Mouse (Mus musculus) forebrain, embryonic 14.5 days (tissue): ENCODE data around the gene Sept1. TPM values are rescaled to one million over a fixed set of nuclear protein-coding genes. Genes with fewer than 3 reads are reported as not detected.

Source experiments
- ATAC-seq: fragments of 200-750 bp; cut with Nextera tagmentation; 2 replicates; pipeline ENCODE4 v1.8.0; 2017; ENCODE audit warnings: mild to moderate bottlenecking, moderate library complexity
- DNase-seq: peaks from one replicate; pipeline ENCODE4 v3.0.0-alpha.2; 2015; ENCODE audit warnings: low spot score
- H3K27ac ChIP-seq: fragments of 300-500 bp; sonication (generic); 2 replicates; pipeline ENCODE4 v1.5.1; 2014; ENCODE audit warnings: low read depth, mild to moderate bottlenecking, control low read depth, low read length, moderate library complexity
- H3K27me3 ChIP-seq: fragments of 300-500 bp; sonication (generic); replicated peaks from 2 replicates; pipeline ENCODE4 v1.6.1; 2014; ENCODE audit warnings: low read length, control low read depth, mixed read lengths; ENCODE audit not compliant: control insufficient read depth, insufficient read depth
- H3K36me3 ChIP-seq: fragments of 300-500 bp; sonication (generic); 2 replicates; pipeline ENCODE4 v1.6.1; 2014; ENCODE audit warnings: low read length, control low read depth; ENCODE audit not compliant: control insufficient read depth, insufficient read depth
- H3K4me1 ChIP-seq: fragments of 300-500 bp; sonication (generic); 2 replicates; pipeline ENCODE4 v1.6.1; 2014; ENCODE audit warnings: antibody characterized with exemption, low read length, control low read depth; ENCODE audit not compliant: control insufficient read depth, insufficient read depth
- H3K4me2 ChIP-seq: fragments of 300-500 bp; sonication (generic); 2 replicates; pipeline ENCODE4 v1.6.1; 2014; ENCODE audit warnings: mild to moderate bottlenecking, control low read depth, low read length
- H3K4me3 ChIP-seq: fragments of 300-500 bp; sonication (generic); 2 replicates; pipeline ENCODE4 v1.5.1; 2014; ENCODE audit warnings: low read depth, low read length, control low read depth
- H3K9ac ChIP-seq: fragments of 300-500 bp; sonication (generic); 2 replicates; pipeline ENCODE4 v1.6.1; 2014; ENCODE audit warnings: mild to moderate bottlenecking, low read length, control low read depth, moderate library complexity
- H3K9me3 ChIP-seq: fragments of 300-500 bp; sonication (generic); replicated peaks from 2 replicates; pipeline ENCODE4 v1.6.1; 2016; ENCODE audit warnings: low read length, control low read depth, mixed read lengths; ENCODE audit not compliant: control insufficient read depth
- WGBS: fragments of 180-500 bp; shearing (Covaris S2); extraction: QIAGEN DNeasy Blood & Tissue Kit; methylation state at CpG from one replicate; pipeline ENCODE4 v1.1.7; 2014; 5-methylcytosine and 5-hydroxymethylcytosine counted together
- polyA plus RNA-seq: library from polyadenylated mRNA; unstranded; fragments of >200 nt; fragmentation: Nextera tagmentation; extraction: Ambion mirVana; gene quantifications from 2 replicates; pipeline ENCODE4 v1.2.1, GENCODE M21; 2014

Sept1 gene
- polyA plus RNA-seq, 1 experiment from 2014 or later, result 11.3 TPM

- H3K36me3 ChIP-seq, result no peaks in the 10 kb centered on the region
- no peak overlapping the region for H3K4me2 ChIP-seq
- H3K27ac ChIP-seq, result no peak overlapping the region
- H3K9ac ChIP-seq, result no peak overlapping the region
- H3K4me3 ChIP-seq, result no peak overlapping the region
- H3K27me3 ChIP-seq, result 0 out of 2 replicates have a peak, but pooled peaks cover 6% of the 10 kb centered on the region
- ATAC-seq (no peak), DNase-seq (no peak)
- no peaks in the 10 kb centered on the region for H3K9me3 ChIP-seq
- WGBS, result 94% methylated on average over 3 of the region's 5 CpGs
- 0 out of 2 replicates have a peak, but pooled peaks cover 3% of the 10 kb centered on the region for H3K4me1 ChIP-seq
Measured at GRCm38 (mm10) chr7:127216307-127216706, 16.6 kb downstream of the Sept1 start.

- H3K9me3 ChIP-seq, result no peaks in the 10 kb centered on the region
- 0 out of 2 replicates have a peak, but pooled peaks cover 3% of the 10 kb centered on the region for H3K4me1 ChIP-seq
- H3K4me3 ChIP-seq, result peak overlapping the region; percentile 9; the same call in 1 of the 2 replicates
- H3K27me3 ChIP-seq, result 0 out of 2 replicates have a peak, but pooled peaks cover 6% of the 10 kb centered on the region
- H3K4me2 ChIP-seq, result peak overlapping the region; percentile 34; the same call in 1 of the 2 replicates
- ATAC-seq (peak; percentile 57), DNase-seq (peak; percentile 79)
- no peak overlapping the region for H3K27ac ChIP-seq
- no peaks in the 10 kb centered on the region for H3K36me3 ChIP-seq
- no peak overlapping the region for H3K9ac ChIP-seq
- 30% methylated on average over 33 of the region's 33 CpGs for WGBS
Measured at GRCm38 (mm10) chr7:127214981-127215871, 17.7 kb downstream of the Sept1 start.

- H3K36me3 ChIP-seq, result no peaks in the 10 kb centered on the region
- 0 out of 2 replicates have a peak, but pooled peaks cover 6% of the 10 kb centered on the region for H3K27me3 ChIP-seq
- H3K4me3 ChIP-seq, result no peak overlapping the region
- ATAC-seq (no peak), DNase-seq (no peak)
- no peak overlapping the region for H3K9ac ChIP-seq
- WGBS, result 39% methylated on average over 21 of the region's 21 CpGs
- H3K4me1 ChIP-seq, result 0 out of 2 replicates have a peak, but pooled peaks cover 3% of the 10 kb centered on the region
- no peak overlapping the region for H3K27ac ChIP-seq
- H3K4me2 ChIP-seq, result no peak overlapping the region
- no peaks in the 10 kb centered on the region for H3K9me3 ChIP-seq
Measured at GRCm38 (mm10) chr7:127214521-127214920, 18.4 kb downstream of the Sept1 start.

- no peak overlapping the region for H3K4me3 ChIP-seq
- no peak for ATAC-seq
- no peak for DNase-seq
- no peaks in the 10 kb centered on the region for H3K9me3 ChIP-seq
- no peak overlapping the region for H3K9ac ChIP-seq
- 65% methylated on average over 12 of the region's 12 CpGs for WGBS
- 0 out of 2 replicates have a peak, but pooled peaks cover 3% of the 10 kb centered on the region for H3K4me1 ChIP-seq
- H3K27ac ChIP-seq, result no peak overlapping the region
- H3K36me3 ChIP-seq, result no peaks in the 10 kb centered on the region
- 0 out of 2 replicates have a peak, but pooled peaks cover 6% of the 10 kb centered on the region for H3K27me3 ChIP-seq
- H3K4me2 ChIP-seq, result no peak overlapping the region
Measured at GRCm38 (mm10) chr7:127213930-127214329, 19.0 kb downstream of the Sept1 start.

GRCm38 (mm10) chr7:127213485-127213884, 19.4 kb downstream of the Sept1 start:
- H3K4me3 ChIP-seq, result no peak overlapping the region
- H3K36me3 ChIP-seq, result no peaks in the 10 kb centered on the region
- DNase-seq (peak; percentile 42), ATAC-seq (no peak)
- no peaks in the 10 kb centered on the region for H3K9me3 ChIP-seq
- no peak overlapping the region for H3K4me2 ChIP-seq
- 0 out of 2 replicates have a peak, but pooled peaks cover 3% of the 10 kb centered on the region for H3K4me1 ChIP-seq
- WGBS, result 40% methylated on average over 7 of the region's 7 CpGs
- no peak overlapping the region for H3K27ac ChIP-seq
- no peak overlapping the region for H3K9ac ChIP-seq
- 0 out of 2 replicates have a peak, but pooled peaks cover 6% of the 10 kb centered on the region for H3K27me3 ChIP-seq

GRCm38 (mm10) chr7:127212432-127213250, 20.3 kb downstream of the Sept1 start:
- ATAC-seq (no peak), DNase-seq (no peak)

GRCm38 (mm10) chr7:127211014-127211745, 21.8 kb downstream of the Sept1 start:
- peaks cover 13% of the 10 kb centered on the region for H3K4me1 ChIP-seq
- WGBS, result 88% methylated on average over 5 of the region's 5 CpGs
- H3K4me3 ChIP-seq, result no peak overlapping the region
- ATAC-seq (no peak), DNase-seq (no peak)
- H3K36me3 ChIP-seq, result no peaks in the 10 kb centered on the region
- no peaks in the 10 kb centered on the region for H3K9me3 ChIP-seq
- 0 out of 2 replicates have a peak, but pooled peaks cover 6% of the 10 kb centered on the region for H3K27me3 ChIP-seq
- H3K9ac ChIP-seq, result no peak overlapping the region
- no peak overlapping the region for H3K4me2 ChIP-seq
- no peak overlapping the region for H3K27ac ChIP-seq

More at GRCm38 (mm10) chr7:127212432-127213250, 20.3 kb downstream of the Sept1 start:
- H3K36me3 ChIP-seq, result no peaks in the 10 kb centered on the region
- H3K4me1 ChIP-seq, result 0 out of 2 replicates have a peak, but pooled peaks cover 3% of the 10 kb centered on the region
- H3K4me3 ChIP-seq, result no peak overlapping the region
- no peak overlapping the region for H3K4me2 ChIP-seq
- WGBS, result 91% methylated on average over 12 of the region's 12 CpGs
- 0 out of 2 replicates have a peak, but pooled peaks cover 6% of the 10 kb centered on the region for H3K27me3 ChIP-seq
- no peaks in the 10 kb centered on the region for H3K9me3 ChIP-seq
- H3K27ac ChIP-seq, result no peak overlapping the region
- no peak overlapping the region for H3K9ac ChIP-seq

- Histone ChIP-seq H3K9me3 (no peaks in the 10 kb centered on the region), H3K4me3 (no peak overlapping the region), H3K27me3 (0 out of 2 replicates have a peak, but pooled peaks cover 6% of the 10 kb centered on the region), H3K9ac (no peak overlapping the region), H3K27ac (no peak overlapping the region), H3K36me3 (0 out of 2 replicates have a peak, but pooled peaks cover 2% of the 10 kb centered on the region), H3K4me1 (peaks cover 20% of the 10 kb centered on the region), H3K4me2 (no peak overlapping the region)
- WGBS, result 92% methylated on average over 4 of the region's 4 CpGs
- ATAC-seq (no peak), DNase-seq (no peak)
Measured at GRCm38 (mm10) chr7:127210266-127210665, 22.7 kb downstream of the Sept1 start.
